Mouse (Mus musculus) thymus, postnatal 25 days (tissue): Measurements from ENCODE around the gene Dennd1b.

ENCODE experiments used
- DNase-seq: peaks from one replicate; pipeline ENCODE4 v3.0.0; 2022

Dennd1b gene

DNA sequence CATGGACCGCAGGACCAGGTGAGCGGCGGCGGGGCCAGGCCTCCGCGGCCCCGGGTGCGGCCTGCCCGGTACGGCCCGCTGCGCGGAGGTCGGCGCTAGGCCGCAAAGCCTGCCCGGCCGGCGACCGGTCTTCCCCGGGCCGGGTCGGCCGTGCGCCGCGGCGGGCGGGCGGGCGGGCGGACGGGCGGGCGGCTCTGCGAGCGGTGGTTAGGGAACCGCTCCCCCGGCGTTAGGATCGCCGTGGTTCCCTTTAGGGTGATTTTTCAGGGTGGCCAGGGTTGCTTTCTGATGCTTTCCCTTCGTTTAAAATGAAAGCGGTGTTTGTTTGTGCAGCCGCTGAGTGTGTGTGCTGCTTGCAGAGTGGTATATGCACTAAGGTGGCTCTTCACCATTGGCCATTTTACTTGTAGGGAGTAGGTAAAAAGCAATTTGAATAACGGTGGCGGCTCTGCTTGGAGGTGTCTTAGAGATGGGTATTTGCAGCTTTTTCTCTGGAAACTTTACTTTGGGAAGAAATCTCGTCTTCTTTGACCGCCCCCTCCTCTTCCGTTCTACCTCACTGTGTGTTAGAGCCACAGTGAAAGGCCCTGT, 728 bp downstream of the Dennd1b start:
- DNase-seq: peak; percentile 46

DNA sequence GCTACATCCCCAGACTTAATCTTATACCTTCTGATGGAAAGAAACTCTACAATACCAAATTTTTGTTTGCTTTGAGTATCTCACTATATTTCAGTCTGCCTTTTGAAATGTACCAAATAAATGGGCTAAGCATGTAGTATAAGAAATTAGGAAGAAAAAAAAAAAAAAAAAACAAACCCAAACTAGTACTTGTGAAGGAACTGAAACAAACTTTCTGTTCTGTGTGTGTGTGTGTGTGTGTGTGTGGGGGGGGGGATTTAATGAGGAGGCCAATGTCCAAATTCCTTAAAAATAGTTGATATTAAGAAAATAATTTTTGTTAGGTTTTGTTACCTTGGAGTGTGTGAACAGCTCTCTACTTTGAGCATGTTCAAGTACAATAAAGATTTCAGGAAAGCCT, 1.8 kb downstream of the Dennd1b start:
- no peak for DNase-seq

DNA sequence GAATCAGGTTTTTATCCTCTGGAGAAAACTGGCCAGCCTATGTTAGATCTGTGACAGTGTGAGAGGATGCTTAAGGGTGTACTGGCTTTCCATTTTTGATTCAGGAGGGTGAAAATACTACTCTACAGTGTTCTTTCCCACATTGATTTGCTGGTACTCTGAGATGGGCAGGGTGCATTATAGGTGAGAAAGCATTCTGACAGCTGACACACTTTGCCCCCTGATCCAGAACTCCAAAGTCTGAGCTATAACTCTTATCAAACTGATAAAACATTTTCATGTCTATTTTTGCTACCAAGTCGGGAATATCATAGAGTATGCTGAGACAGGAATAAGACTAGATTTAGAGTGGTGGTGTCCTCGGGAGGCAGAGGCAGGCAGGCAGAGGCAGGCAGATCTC, 2.3 kb downstream of the Dennd1b start:
- no peak for DNase-seq

DNA sequence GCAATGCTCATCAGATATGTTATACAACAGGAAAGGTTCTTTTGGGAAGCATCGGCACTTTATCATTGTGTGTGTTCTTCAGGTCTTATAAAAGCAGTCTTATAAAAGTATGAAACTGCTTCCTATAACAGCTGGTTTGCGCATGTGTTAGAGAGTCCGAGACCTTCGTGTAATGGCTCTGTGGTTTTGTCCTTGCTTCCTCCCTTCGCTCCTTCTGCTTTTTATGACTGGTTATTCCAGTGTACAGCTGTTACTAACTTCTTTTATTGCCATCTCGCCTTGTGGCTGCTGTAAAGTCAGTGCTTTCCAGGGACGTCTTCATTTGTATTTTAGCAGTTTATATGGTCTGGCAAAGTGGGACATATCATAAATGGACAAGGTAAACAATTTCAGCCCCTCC, 4.2 kb downstream of the Dennd1b start:
- DNase-seq: no peak

DNA sequence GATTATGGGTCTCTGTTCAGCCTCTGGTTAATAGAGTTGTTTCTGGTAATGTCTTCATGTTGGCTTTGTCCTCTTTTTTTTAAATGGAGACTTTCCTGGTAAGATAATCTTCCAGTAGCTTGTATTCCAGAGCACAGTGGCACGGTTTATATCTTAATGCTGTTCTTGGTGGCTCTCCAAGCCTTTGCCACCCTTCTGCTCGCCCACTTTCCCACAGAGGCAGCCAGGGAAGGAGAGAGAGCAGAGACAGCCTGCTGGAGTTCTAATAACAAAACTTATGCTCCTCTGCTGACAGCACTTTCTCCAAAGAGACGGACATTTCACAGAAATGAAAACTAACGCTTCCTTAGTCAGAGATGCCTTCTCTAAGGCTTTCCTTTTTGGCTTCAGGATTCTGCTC, 6.8 kb downstream of the Dennd1b start:
- DNase-seq: no peak

DNA sequence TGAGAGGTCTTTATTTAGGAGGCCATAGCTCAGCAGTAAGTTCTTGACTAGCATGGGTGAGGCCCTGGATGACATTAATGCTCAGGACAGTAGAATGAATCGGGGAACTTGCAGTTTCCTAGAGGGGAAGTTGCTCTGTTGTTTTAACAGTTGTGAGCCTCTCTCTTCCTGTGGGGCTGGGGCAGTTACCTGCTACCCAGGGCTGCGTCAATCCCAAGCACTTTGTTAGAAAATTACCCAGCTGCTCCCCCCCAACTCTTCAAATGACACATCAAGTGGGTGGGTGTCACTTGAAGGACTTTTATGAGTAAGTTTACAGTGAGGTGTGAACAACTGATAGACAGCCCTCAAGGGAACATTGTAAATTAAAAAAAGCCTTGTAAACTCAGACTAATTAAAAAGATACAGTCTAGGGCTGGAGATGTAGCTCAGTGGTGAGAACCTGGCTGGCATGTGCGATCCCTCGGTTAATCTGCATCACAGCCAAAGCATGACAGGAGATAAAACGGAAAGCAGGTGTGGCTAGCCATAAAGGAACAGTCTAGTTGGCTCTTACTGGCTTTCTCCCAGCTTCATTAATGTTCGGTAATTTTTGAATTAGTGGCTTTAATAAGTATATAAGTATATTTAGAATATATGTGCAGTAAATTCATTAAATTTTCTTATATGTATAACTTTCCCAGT, 10.4 kb downstream of the Dennd1b start:
- DNase-seq: peak; percentile 24

DNA sequence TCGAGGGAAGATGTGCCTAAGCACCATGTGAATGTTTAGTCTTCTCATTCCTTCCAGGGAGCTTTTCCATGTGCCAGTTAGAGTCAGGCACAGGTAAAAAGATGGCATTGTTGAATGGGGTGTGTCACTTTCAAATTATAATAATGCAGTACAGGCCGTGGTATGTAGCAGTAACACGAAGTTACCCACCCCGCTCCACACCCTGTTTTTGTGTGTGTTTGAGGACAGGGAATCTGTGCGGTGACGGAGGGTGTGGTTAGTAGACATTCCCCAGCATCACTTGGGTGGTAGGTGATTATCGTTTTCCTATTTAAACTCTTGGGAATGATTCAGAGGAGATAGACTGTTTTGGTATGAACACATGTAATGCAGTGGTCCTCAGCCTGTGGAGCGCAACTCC, 11.6 kb downstream of the Dennd1b start:
- no peak for DNase-seq

DNA sequence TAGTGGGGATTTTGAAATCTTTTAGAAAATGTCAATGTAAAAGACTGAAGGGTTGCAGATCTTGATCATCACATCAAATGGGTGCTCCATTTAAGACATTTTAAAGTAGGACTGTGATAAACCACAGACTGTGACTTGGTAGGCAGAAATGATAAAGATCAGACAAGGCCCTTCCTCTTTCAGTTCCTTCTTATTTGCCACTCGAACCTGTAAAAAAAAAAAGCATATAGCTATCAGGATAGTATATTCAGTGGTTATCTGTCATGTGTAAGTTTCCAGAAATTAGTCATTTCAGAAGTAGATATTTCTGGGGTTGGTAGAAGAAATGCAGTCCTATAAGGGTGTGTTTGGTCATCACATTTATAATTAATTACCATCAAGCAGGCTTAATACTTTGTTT, 12.7 kb downstream of the Dennd1b start:
- DNase-seq: no peak

DNA sequence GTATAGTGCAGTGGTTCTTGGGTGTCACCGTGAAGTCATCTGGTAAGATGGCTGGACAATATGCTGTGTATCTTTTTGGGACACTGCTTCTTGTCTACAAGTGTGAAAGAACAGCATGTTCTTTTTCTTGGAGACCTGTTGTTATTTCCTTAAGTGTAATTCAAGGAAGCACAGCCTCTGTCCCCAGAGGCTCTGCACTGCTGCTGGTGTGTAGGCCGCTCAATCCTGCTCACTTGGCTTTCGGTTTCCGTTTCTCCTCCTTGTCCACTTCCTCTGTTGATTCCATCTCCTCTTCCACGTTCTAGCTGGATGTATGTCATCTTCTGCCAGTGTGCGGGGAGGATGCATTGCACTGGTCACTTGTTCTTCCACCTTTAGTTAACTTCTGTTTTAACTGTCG, 19.0 kb downstream of the Dennd1b start:
- DNase-seq: no peak

DNA sequence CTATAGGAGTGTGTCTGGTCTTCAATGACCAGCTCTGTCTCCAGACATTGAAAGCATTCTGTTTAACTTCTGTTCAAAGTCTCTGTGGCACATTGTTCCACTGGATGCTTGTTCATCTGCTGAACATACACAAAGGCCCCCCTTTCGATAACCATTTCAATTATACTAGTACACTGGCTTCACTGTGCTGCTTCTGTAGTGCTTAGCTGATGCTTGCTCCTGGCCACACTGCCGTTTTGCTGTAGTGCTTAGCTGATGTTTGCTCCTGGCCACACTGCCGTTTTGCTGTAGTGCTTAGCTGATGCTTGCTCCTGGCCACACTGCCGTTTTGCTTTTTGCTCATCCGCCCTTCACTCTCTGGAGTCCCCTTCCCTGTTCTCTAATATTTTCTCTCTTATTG, 19.4 kb downstream of the Dennd1b start:
- no peak for DNase-seq

DNA sequence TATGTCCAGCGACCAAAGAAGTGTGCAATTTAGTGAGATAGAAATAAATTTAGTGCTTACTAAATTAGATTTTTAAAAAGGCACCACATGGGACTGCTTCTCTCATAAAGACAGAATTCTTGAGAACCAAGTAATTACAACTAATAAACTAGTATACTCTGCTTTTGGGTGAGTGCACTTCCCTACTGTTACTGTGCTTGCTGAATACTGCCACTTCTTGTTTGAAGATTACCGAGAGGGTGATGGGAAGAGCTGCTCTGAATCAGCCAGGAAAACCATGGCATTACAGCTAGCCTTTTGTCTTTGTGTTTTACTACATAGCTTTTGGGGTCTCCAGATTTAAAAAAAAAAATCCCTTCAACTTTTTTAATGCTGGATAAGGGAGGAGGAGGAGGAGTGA, 19.8 kb downstream of the Dennd1b start:
- no peak for DNase-seq

DNA sequence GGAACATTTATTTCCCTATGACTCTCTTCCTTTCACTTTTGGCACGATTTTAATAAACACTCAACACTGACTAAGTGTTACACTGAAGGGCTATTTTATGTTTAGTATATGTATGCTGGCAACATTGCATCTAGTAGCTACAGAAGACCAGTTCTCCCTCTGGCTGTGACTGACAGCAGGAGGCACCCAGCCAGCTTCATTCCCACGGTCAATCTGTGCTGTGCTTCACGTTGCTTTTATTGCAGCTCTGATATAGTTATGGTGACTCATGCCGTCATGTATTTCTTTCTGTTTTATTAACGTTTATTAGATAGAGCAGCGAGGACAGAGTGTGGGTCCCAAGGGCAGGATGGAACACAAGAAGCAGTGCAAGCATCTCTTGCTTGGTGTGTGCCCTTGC, 20.2 kb downstream of the Dennd1b start:
- DNase-seq: no peak

DNA sequence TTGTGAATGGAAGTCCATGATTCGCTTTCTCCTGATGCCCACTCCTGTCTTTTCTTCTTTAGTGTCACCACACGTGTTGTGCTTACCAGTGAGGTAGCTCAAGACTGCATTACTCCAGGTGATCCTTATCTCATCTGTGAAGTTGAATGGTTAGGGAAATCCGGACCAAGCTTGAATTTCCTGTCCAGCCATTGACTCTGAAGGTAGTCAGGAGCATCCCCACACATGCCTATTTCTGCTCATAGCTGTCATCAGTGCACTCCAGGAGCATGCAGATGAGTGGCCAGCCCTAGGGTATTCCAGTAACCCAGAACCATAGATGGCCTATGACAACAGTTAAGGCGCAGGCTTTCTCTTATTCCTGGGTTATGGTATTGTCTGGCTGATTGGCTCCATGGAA, 20.9 kb downstream of the Dennd1b start:
- DNase-seq: no peak

DNA sequence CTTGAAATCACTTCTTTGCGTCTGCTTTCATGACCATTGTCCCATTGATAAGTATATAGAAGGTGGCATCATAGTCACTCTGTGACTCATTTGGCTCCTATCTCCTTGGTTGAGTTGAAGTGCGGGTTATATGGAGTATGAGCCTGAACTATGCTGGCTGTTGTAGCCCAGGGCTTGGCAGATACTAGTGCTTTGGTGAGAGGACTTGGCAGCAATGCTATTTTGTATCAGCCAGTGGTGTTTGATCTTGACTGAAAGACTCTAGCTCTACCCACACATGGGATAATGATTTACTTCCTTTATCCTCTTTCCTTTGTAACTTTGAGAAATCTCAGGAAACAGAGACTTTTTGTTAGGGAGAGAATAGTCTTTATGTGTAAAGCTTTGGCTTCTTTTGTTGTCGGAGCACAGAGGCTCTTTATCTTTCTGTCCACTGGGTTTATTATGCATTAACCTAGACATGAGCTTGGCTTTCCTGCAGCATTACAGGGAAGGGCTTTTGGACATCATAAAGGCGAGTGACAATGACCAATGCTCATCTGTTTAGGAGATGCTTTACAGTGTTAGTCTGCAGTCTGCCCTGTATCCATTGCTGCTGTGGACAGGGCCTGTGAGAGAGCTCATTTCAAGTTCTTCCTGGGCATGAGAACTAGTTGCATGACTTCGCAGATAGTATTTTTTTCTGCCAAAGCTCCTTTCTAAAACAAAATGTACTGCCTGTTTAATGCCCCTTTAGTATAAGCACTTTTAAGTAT, 29.3 kb downstream of the Dennd1b start:
- DNase-seq: no peak

DNA sequence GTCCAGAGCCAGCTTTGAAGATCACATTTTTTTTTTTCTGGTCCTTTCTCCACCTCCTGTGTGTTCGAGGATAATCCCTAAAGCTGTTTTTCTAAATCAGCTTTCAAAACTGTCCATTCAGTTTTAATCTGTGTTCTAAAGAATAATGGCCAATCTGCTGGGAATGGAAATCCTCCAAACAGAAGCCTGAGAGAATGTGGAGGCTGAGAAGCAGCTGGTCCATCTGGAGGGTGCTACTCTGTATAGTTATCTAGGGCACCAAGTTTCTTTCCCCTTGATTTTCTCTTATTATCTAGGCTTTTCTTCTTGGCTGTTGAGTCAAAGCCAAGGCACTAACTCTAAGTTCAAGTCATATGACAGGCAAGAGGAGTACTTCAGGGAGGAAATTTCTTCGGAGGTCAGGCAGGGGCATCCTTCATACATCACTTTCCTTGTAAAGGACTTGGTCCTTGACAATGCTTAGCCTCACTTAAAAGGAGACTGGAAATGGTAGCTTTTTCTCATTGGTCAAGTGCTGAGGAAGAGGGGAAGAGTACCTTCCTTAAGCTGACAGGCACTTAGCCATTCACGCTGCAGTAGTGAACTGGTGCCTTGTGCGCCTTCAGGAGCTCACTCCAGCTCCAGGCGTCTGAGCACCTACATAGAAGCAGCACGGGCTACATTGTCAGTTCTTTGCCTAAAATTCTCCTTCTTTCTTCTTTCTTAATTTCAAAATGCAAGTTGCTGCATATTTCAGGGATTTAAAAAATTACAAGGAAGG, 32.6 kb downstream of the Dennd1b start:
- DNase-seq: no peak

DNA sequence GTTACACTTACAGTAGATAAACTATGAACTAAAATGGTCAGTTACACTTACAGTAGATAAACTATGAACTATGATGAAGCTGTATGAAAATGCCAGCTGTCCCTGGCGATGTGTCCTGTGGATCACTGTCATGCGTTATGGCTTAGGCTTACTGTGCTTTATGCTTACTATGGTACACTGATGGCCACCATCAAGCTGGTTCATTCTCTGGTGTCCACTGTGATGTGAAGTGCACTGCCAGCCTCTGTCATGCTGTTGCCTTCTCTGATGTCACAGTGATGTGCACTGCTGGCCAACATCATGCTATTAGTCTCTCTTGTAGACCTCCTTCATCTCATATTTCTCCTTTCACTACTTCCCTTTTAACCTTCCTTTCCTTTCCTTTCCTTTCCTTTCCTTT, 33.4 kb downstream of the Dennd1b start:
- DNase-seq: no peak

DNA sequence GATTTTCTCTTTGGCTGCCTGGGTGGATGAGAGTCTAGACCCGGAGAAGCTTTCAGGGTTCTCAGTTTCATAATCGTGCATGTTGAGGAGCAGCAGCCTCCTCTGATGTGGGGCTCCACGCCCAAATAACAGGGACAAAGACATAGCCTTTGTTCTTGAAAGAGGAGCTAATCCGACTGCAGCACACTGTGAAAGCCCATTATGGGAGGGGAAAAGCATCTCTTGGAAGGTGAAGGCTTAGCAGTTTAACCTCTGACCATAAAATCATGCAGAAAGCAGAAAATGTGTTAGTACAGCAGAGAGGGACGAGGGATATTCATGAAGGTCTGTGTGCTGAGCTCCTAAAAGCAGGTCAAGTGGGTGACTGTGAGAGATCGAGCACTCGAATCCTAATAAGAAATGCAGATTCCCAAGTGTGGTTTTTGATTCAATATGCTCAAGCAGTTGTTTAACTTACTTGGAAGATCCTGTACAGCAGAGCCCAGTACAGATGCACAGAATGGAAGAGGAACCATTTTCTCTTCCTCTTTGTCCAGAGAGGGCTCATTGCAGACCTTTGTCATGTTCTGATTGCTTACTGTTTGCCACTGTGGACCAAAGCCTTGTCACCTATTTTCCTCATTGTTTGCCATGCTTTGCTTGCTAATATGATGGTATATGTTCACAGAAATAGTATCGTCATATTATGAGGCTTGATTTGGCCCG, 37.6 kb downstream of the Dennd1b start:
- no peak for DNase-seq

DNA sequence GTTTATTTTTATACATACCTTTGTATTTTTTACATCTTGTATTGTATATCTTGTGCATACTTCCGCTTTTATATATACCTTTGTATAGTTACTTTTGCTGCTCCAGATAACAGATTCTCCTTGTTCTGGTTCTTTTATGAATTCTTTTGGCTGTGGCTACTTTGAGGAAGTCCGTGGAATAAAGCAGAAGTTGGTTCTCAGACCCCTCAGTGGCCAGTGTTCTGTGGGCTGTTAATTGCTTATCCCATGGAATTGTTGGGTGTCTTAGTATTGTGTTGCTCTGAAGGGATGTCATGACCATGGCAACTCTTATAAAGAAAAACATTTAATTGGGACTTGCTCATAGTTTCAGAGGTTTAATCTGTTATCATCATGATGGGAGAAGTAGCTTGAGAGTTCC, 40.3 kb downstream of the Dennd1b start:
- no peak for DNase-seq

DNA sequence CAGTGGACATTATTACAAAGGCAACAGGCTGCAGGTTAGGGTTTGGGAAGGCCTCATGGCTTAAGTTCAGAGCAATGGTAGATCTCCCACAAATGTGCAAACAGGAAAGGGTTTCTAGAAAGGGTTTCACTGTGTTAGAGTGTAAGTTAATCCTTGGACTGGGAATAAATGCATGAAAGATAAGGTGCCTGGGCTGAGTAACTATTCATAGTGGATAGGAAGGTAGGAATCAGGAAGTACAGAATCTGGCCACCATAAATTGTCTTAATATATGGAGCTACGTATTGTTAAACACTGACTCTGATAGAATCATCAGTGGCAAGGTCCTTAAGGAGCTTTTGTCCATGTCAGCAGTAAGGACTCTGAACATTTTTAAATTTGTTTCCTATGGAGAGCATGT, 42.8 kb downstream of the Dennd1b start:
- no peak for DNase-seq

DNA sequence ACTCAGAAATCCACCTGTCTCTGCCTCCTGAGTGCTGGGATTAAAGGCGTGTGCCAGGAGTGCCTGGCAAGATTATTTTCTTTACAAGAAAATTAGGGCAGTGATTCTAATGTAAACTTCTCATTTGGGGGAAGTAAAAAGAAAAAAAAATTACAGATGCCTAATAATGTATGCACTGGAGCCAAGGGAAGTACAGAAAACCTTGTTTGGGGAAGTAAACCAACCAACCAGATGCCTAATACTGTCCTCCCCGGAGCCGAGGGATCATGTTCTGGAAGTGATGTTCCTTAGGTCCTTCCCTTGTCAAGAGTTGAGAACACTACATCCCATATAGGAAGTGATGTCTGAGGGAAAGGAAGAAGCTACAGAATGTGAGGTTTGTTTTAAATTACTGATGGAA, 44.2 kb downstream of the Dennd1b start:
- no peak for DNase-seq

DNA sequence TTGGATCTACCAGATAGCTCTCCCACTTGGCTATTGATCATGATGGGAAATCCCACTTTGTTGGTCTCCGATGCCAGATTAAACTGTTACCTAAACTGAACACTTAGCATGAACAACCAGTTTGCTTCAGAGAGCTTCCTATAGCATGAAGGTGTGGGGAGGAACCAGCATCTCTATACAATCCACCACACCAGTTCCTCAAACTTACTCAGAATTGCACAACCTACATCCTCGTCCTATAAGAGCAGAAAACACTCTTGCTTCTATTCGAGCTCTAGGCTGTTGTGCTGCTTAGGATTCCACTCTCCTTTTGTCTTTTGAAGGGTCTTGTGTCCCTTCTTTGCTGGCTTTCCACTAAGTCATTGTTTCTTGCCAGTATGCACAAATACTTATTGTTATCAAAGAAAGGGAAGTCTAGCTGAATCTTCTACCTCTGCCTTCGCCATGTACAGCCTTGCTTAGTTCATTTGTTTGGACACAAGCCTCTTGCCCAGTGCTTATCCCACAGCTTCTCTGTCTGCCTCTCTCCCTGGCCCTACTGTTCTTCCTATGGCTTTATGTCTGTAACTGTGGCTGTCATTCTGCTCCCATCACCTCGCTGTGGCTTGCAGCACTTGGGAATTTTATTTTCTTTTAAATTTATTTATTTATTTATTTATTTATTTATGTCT, 52.0 kb downstream of the Dennd1b start:
- DNase-seq: no peak

DNA sequence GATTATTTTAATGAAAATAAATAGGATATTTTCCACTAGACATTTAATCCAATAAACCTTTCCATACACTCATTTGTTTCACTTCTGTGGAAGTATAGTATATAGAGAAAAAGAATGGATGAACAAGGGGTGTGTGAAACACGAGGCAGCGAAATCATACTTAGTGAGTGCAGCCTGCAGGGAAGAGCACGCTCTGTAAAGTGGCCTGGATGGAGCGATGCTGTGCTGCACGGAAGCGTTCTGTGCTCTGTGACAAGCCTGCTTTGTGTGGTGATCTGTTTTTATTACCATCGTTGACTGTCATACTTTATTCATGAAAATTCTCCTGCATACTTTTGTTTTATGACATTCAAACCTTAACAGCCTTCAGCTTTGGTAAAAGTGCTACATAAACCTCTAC, 58.1 kb downstream of the Dennd1b start:
- DNase-seq: no peak
